Mouse (Mus musculus) ovary, adult 10 weeks (tissue): ENCODE results near the gene Cpeb4. TPM values are rescaled to one million over a fixed set of nuclear protein-coding genes. Genes with fewer than 3 reads are reported as not detected.

Experiments
- polyA plus RNA-seq: library from polyadenylated mRNA; stranded (reverse); fragments of 350-450 nt; fragmentation: Illumina TruSeq; extraction: RNeasy Lipid Tissue Mini Kit (QIAGEN cat#74804); gene quantifications from one replicate; pipeline ENCODE4 v1.2.3, GENCODE M21; 2014

Gene Cpeb4
- 68.7 TPM for polyA plus RNA-seq

GRCm38 (mm10) chr11:31871911-31872310 is at the start of gene Cpeb4:
Gene Cpeb4, plus strand, starts transcription at chr11:31872211.

GRCm38 (mm10) chr11:31965256-31966134 is 93.5 kb downstream of the Cpeb4 start, which contains the start of gene 4930524B15Rik:
Gene 4930524B15Rik, plus strand, starts transcription at chr11:31965592.

Other genes with a start within 250 kb of the Cpeb4 start
- 15.8 TPM for gene Bod1, start 200.3 kb upstream of the Cpeb4 start, polyA plus RNA-seq
- not detected for gene 4930524B15Rik, start 93.4 kb downstream of the Cpeb4 start, polyA plus RNA-seq
- gene Nsg2, start 128.3 kb downstream of the Cpeb4 start, polyA plus RNA-seq = 1.1 TPM